Mouse (Mus musculus): ENCODE results near the gene Zfp169. TPM values are rescaled to one million over a fixed set of nuclear protein-coding genes. Genes with fewer than 3 reads are reported as not detected.
"Not testable (repeated sequence)": the region's sequence is repeated elsewhere in the genome, so short reads cannot be mapped to it uniquely, and the experiment has no call there.

The Zfp169 gene
- total and polyA plus RNA-seq, 2 experiments from 2014 or later: 2.8 to 19.3 TPM

DNA sequence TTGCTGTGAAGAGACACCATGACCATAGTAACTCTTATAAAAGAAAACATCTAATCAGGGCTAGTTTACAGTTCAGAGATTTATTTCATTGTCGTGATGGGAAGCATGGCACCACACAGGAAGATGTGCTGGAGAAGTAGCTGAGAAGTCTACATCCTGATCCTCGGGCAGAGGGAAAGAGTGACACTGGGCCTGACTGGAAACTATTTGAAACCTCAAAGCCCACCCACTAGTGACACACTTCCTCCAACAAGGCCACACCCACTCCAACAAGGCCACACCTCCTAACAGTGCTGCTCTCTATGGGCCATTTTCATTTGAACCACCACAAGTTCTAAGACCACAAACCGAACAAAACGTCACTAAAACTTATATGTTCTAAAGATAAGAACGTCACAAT lies 12.5 kb upstream of the Zfp169 start:
- Histone ChIP-seq H3K36me3 (ENCODE audit: insufficient read depth, low read length) (no peaks in the 10 kb centered on the region), H3K27me3 (ENCODE audit: insufficient read depth, low read length) (no peaks in the 10 kb centered on the region), H3K4me2 (ENCODE audit: low read depth, low read length) (no peak overlapping the region), H3K4me1 (ENCODE audit: insufficient read depth, low read length) (no peaks in the 10 kb centered on the region), H3K27ac (no peak overlapping the region), H3K4me3 (ENCODE audit: low read length) (no peak overlapping the region), H3K9ac (replicated peaks; ENCODE audit: low read length) (no peak overlapping the region), H3K9me3 (ENCODE audit: low read length) (no peaks in the 10 kb centered on the region)
- ATAC-seq: no peak
- TF ChIP-seq CTCF (IDR thresholded peaks at IDR 0.05; ENCODE audit: low read depth): no peak
- WGBS: 85% methylated on average over 5 of the region's 5 CpGs
- no peak for DNase-seq (ENCODE audit: low spot score)

DNA sequence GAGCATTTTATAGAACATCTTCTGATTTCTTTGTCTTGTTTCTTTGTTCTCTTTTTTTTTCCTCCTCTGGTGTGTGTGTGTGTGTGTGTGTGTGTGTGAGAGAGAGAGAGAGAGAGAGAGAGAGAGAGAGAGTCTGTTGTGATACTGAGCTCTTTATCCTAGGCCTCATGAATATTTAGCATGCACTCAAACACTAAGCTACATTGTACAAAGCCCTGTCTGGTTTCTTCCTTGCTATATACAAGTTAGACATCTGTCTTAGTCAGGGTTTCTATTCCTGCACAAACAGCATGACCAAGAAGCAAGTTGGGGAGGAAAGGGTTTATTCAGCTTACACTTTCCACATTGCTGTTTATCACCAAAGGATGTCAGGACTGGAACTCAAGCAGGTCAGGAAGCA lies 5.9 kb upstream of the Zfp169 start:
- ATAC-seq; H3K27me3 ChIP-seq (ENCODE audit: insufficient read depth, low read length); H3K4me1 ChIP-seq (ENCODE audit: insufficient read depth, low read length); H3K36me3 ChIP-seq (ENCODE audit: insufficient read depth, low read length); H3K27ac ChIP-seq; H3K4me2 ChIP-seq (ENCODE audit: low read depth, low read length); H3K9me3 ChIP-seq (ENCODE audit: low read length); DNase-seq (ENCODE audit: low spot score); H3K4me3 ChIP-seq (ENCODE audit: low read length); H3K9ac ChIP-seq (replicated peaks; ENCODE audit: low read length): not testable (repeated sequence)

DNA sequence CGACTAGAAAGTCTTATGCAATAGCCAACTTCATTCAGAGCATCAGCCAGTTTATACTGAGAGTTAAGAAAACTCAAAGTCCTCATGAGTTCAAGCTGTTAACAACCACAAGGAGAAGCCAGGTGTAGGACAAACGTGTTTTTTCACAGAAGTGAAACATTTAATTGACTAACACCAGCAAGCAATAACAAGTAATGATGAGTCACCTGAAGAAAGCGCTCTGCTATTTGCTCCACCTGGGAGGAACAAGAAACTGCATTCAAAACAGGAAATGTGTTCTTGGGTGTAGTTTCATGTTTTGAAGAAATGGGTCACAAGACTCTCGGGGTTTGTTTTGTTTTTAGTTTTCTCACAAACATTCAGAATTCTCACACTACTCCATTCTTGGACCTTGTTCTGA lies 2.6 kb upstream of the Zfp169 start:
- no peak overlapping the region for H3K9ac ChIP-seq (replicated peaks; ENCODE audit: low read length)
- no peak overlapping the region for H3K4me3 ChIP-seq (ENCODE audit: low read length)
- H3K4me1 ChIP-seq (ENCODE audit: insufficient read depth, low read length): no peaks in the 10 kb centered on the region; the same call in 1 of the 2 replicates
- ATAC-seq (no peak), DNase-seq (ENCODE audit: low spot score) (no peak)
- H3K36me3 ChIP-seq (ENCODE audit: insufficient read depth, low read length): no peaks in the 10 kb centered on the region
- no peak for TF ChIP-seq CTCF (IDR thresholded peaks at IDR 0.05; ENCODE audit: low read depth)
- no peaks in the 10 kb centered on the region for H3K9me3 ChIP-seq (ENCODE audit: low read length)
- H3K27ac ChIP-seq: no peak overlapping the region
- no peaks in the 10 kb centered on the region for H3K27me3 ChIP-seq (ENCODE audit: insufficient read depth, low read length)
- WGBS: 88% methylated on average over 4 of the region's 4 CpGs
- H3K4me2 ChIP-seq (ENCODE audit: low read depth, low read length): no peak overlapping the region

DNA sequence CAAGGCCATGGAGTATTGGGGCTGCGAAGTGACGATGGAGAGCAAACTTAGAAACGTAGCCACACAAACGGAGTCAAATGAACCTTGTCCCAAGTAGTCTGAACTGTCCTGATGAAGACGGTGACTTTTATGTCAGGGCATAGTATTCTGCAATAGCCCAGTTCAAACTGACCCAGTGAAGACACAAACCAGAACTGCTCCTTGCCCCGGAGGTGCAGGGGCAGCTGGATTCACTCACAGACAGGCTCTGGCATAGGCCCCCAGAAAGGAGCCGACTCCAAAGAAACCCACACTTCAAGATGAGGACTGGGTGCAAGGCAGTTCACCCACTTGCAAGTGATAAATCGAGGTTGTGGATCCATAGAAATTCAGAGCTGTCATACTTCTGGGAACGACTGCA lies 4.6 kb downstream of the Zfp169 start:
- peaks cover 19% of the 10 kb centered on the region; the same call in 1 of the 2 replicates for H3K36me3 ChIP-seq (ENCODE audit: insufficient read depth, low read length)
- no peak overlapping the region for H3K4me2 ChIP-seq (ENCODE audit: low read depth, low read length)
- no peak overlapping the region for H3K4me3 ChIP-seq (ENCODE audit: low read length)
- no peak for ATAC-seq
- H3K27me3 ChIP-seq (ENCODE audit: insufficient read depth, low read length): no peaks in the 10 kb centered on the region
- TF ChIP-seq CTCF (IDR thresholded peaks at IDR 0.05; ENCODE audit: low read depth): no peak
- no peaks in the 10 kb centered on the region; the same call in 1 of the 2 replicates for H3K4me1 ChIP-seq (ENCODE audit: insufficient read depth, low read length)
- no peak for DNase-seq (ENCODE audit: low spot score)
- no peak overlapping the region for H3K9ac ChIP-seq (replicated peaks; ENCODE audit: low read length)
- WGBS: 95% methylated on average over 9 of the region's 9 CpGs
- H3K27ac ChIP-seq: no peak overlapping the region
- H3K9me3 ChIP-seq (ENCODE audit: low read length): no peaks in the 10 kb centered on the region

DNA sequence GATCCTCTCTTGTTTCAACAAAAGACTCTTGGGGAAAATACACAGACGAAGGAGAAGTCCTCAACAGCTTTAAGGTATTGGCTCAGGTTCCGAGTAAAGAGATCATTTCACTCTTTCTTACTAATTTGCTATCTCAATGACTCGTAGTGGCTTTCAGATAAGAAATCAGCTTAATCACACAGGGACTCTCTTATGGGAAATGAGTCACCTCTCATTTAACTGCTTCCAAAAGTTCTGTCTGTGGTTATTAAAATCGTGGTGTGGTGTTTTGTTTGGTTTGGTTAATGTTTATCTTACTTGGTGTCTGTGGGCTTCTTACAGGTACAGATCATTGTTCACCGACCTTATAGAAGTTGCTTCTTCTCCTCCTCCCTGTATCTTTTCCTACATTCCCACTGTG lies 10.8 kb downstream of the Zfp169 start:
- no peaks in the 10 kb centered on the region for H3K9me3 ChIP-seq (ENCODE audit: low read length)
- DNase-seq (ENCODE audit: low spot score) (no peak), ATAC-seq (no peak)
- H3K27ac ChIP-seq: no peak overlapping the region
- no peaks in the 10 kb centered on the region for H3K27me3 ChIP-seq (ENCODE audit: insufficient read depth, low read length)
- no peak overlapping the region for H3K4me3 ChIP-seq (ENCODE audit: low read length)
- no peak overlapping the region for H3K4me2 ChIP-seq (ENCODE audit: low read depth, low read length)
- no peak for TF ChIP-seq CTCF (IDR thresholded peaks at IDR 0.05; ENCODE audit: low read depth)
- H3K9ac ChIP-seq (replicated peaks; ENCODE audit: low read length): no peak overlapping the region
- no peaks in the 10 kb centered on the region for H3K4me1 ChIP-seq (ENCODE audit: insufficient read depth, low read length)
- H3K36me3 ChIP-seq (ENCODE audit: insufficient read depth, low read length): peaks cover 23% of the 10 kb centered on the region; the same call in 1 of the 2 replicates
- 89% methylated on average over 5 of the region's 5 CpGs for WGBS

DNA sequence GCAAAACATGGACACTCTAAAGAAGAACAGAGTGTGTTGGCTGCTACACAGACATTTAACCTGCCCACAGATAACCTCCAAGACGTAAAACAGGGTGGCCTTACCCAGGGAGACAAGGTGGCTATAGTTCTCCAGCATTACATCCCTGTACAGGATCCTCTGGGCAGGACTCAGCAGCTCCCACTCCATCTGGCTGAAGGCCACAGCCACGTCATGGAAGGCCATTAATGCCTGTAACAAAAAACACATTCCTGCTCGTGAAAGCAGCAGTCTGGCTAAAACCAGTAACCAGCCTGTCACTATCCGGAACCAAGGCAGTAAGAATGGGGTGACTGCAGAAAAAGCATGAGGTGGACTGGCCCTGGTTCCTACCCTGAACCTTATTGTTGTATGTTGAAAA lies 14.6 kb downstream of the Zfp169 start:
- ATAC-seq: no peak
- Histone ChIP-seq H3K4me3 (ENCODE audit: low read length) (no peak overlapping the region), H3K9ac (replicated peaks; ENCODE audit: low read length) (no peak overlapping the region), H3K36me3 (ENCODE audit: insufficient read depth, low read length) (peaks cover 4% of the 10 kb centered on the region; the same call in 1 of the 2 replicates), H3K27ac (0 out of 2 replicates have a peak overlapping the region, but pooled peaks have one; percentile 3), H3K4me1 (ENCODE audit: insufficient read depth, low read length) (no peaks in the 10 kb centered on the region), H3K27me3 (ENCODE audit: insufficient read depth, low read length) (no peaks in the 10 kb centered on the region), H3K9me3 (ENCODE audit: low read length) (0 out of 2 replicates have a peak, but pooled peaks cover 2% of the 10 kb centered on the region), H3K4me2 (ENCODE audit: low read depth, low read length) (no peak overlapping the region)
- no peak for TF ChIP-seq CTCF (IDR thresholded peaks at IDR 0.05; ENCODE audit: low read depth)
- 50% methylated on average over 4 of the region's 4 CpGs for WGBS
- peak; percentile 34 for DNase-seq (ENCODE audit: low spot score)

DNA sequence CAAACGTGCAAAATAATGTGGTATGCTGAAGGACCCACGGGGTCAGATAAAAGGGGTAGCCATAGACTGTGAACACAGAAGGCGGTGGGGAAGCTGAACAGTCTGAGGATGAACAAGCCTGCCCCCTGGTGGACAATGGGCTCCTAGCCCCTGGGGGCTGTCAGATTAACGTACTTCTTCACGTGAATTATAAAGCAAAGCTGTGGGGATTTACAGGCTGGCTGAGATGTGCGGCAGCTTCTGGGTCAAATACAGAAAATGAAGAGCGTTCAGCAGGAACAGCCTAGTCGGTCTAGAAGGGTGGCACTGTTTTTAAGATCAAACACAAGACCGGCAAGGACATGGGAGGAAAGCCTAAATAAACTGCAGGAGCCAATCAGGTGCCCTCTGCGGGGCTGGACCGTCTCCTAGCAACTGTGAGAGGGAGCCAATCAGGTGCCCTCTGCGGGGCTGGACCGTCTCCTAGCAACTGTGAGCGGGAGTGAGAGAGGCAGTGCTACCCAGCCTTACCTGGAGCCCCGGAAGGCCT lies 15.5 kb downstream of the Zfp169 start:
- H3K4me2 ChIP-seq (ENCODE audit: low read depth, low read length): peak overlapping the region; percentile 47
- H3K4me1 ChIP-seq (ENCODE audit: insufficient read depth, low read length): no peaks in the 10 kb centered on the region
- TF ChIP-seq CTCF (IDR thresholded peaks at IDR 0.05; ENCODE audit: low read depth): peak; percentile 91
- peak overlapping the region; percentile 26 for H3K4me3 ChIP-seq (ENCODE audit: low read length)
- no peak overlapping the region for H3K9ac ChIP-seq (replicated peaks; ENCODE audit: low read length)
- 9% methylated on average over 15 of the region's 15 CpGs for WGBS
- H3K9me3 ChIP-seq (ENCODE audit: low read length): 0 out of 2 replicates have a peak, but pooled peaks cover 2% of the 10 kb centered on the region
- H3K27ac ChIP-seq: no peak overlapping the region
- H3K27me3 ChIP-seq (ENCODE audit: insufficient read depth, low read length): no peaks in the 10 kb centered on the region
- H3K36me3 ChIP-seq (ENCODE audit: insufficient read depth, low read length): 0 out of 2 replicates have a peak, but pooled peaks cover 2% of the 10 kb centered on the region
- ATAC-seq (peak; percentile 98), DNase-seq (ENCODE audit: low spot score) (peak; percentile 87)

All from hindbrain, postnatal 0 days (tissue).